Mouse (Mus musculus) layer of hippocampus, postnatal 25 days (tissue): ENCODE results near the gene Paqr8. TPM values are rescaled to one million over a fixed set of nuclear protein-coding genes. Genes with fewer than 3 reads are reported as not detected.

Source experiments
- DNase-seq, 2 experiments: peaks; one replicate each; pipeline ENCODE4 v3.0.0; 2022; ENCODE audit warnings: mixed read lengths in 2 of 2, low spot score in 1 of 2; ENCODE audit errors: extremely low spot score in 1 of 2
- total RNA-seq, 2 experiments: library from RNA; stranded (reverse); gene quantifications; 2 replicates each; pipeline ENCODE4 v1.2.3; 2021

Gene Paqr8
- 100 to 1,000 TPM; 110 to 153 TPM for total RNA-seq

DNA sequence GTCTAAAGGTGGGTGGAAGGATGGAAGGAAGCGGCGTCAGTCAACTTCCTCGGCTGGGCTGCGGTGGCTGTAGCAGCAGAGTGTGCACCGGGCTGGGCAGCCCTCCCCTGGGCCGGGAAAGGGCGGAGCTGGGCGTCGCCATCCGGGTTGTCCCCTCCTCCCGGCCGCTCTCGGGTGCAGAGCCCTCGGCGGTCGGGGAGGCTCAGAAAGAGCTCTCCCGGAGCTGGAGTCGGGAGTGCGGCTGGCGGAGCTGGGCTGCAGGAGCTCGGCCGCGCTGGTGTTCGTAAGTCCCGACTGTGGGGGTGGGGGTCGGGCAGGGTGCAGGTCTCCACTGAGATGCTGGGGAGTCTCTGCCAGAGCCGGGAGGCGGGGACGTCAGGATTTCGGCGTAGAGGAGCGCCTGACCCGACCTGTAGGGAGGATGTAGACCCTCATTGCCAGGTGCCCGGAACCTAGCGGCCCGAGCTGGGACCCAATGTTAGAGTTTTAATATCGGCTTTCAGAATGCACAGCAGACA is at the start of gene Paqr8:
Gene Paqr8, plus strand, starts transcription at position 203 of the 518 bp plus-strand sequence.
- peak; percentile 79 to 85 for DNase-seq

DNA sequence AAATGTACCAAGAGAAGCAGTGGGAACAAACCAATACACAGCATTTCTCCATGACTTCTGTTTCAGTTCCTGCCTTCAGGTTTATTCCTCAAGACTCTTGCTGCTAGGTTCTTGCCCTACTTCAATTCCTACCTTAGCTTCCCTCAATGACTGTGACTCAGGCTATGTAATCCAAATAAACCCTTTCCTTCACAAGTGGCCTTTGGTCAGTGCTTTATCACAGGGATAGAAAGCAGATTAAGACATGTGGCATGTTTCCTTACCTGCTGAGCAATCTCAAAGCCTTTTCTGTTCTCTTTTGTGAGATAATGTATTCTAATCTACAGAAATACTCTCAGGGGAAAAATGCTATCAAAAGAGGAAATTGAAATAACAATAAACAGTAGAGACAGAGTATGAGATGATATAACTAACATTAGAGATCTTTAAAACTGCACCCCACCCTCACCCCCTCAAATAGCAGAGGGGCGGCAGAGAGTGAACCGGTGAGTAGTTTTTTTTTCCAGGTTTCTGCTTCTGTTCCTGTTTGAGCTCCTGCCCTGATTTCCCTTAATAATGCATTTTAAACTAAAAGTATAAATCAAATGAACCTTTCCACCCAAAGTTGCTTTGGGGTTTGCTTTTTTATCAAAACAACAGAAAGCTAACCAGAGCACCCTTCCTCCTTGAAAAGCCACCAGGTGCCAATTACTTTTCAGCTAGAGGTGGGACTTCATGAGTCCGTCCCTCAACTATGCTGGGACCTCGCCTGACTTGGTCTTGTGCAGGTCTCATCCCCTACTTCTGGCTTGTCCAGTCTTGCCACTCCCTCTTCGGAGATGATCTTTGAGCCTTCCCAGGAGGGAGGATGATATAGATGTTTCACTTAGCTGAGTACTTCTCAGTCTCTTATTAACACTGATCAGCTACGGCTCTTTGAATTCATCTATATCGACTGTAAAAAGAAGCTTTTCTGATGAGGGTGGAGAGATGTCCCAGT is 33.2 kb upstream of the Paqr8 start:
- DNase-seq: no peak

DNA sequence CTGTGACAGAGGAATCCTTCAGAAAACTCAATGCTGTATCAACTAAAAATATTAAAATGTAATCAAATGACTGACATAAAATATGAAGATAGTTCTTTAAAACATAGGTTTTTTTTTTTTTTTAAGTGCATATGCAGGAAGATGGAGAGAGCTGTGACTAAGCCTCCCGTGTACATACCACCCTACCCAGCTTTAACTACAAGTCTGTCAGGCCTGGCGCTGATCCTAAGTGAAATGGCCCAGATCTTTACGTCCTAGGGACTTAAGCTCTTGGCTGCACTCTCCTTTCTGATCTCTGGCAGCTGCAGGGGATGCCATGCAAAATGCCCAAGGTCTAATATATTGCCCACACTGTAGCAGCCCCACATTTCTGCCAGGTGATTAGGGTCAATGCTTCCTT is 29.6 kb upstream of the Paqr8 start:
- no peak for DNase-seq

GRCm38 (mm10) chr1:20861865-20862264 is 28.5 kb upstream of the Paqr8 start:
- no peak for DNase-seq

DNA sequence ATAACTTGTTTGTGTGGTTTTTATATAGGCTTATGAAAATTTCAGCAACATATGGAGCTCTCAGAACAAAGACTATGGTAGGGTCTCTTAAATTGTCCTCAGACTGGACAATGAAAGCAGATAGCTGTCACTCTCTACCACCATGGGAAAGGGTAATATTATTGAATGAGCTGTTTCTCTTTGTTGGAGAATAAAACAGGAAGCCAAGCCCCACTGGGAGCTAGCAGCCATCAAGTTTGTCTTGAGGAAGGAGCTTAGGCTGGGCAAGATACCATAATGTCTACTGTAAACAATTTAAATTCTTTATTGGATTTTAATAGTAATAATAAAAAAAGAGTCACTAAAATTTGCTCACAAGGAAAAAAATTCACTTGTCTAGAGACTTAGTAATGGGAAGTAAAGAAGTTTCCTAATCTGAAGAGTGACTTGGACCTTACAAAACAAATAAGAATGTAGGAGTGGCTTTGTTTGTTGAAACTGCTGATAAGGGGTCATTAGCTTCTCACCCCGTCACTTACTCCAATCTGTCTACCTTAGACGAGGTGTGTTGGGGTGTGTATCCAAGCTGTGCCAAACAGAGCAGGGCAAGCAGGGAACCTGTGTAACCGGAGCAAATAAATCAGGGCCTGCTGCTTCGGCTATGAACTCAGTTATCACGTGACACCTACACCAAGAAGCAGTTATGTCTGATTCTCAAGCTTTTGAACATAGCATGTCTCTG is 26.8 kb upstream of the Paqr8 start:
- DNase-seq: no peak

DNA sequence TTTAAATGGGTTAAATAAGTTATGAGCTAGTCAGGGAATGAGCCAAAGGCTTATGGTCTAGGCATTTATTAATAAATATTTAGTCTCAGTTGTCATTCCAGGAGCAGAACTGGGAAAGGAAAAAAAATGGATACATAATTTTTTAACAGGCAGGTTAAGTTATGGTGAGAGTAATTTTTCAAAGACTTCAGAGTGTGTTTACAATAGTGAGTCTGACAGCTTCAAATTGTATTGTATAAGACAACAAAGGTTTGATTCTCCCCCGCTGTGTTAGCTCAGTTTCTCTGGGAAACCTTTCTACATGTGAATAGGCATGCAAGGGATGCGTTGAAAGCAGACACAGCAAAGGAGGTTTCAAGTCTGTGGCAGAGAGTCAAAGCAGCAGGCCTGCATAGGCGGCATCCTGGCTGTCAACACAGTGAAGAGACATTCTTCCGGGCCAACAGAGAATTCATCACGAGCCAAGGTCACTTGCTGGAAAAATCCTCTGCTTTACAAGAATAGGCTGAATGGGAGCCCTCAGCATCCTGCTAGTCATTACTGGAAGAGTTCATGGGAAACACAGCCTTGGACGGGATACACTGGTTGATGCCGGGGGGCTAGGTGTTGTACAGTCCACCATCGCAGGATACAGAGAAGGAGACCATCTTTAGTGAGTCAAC is 23.0 kb upstream of the Paqr8 start:
- no peak for DNase-seq

- DNase-seq: no peak
These were observed 22.4 kb upstream of the Paqr8 start for GRCm38 (mm10) chr1:20868036-20868435.

DNA sequence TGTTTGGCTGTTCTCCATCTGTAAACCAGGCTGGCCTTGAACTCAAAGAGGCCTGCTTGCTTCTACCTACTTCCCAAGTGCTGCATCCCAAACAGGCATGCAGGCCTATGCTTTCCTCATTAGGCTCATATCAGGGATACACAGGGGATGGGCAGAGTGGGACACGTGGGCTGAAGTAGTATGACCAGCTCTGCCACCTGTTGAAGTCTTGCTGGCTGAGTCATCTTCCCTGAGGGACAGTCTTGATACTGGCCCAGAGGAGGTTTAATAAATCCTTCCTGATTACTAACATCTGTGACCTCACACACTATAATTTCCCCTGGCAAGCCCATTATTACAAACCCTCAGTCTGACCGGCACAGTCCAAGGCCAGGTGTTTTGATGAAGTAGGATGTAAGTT is 19.5 kb upstream of the Paqr8 start:
- DNase-seq: no peak

- DNase-seq: no peak
These were observed 17.9 kb upstream of the Paqr8 start for GRCm38 (mm10) chr1:20872496-20872895.

GRCm38 (mm10) chr1:20874061-20874460 is 16.3 kb upstream of the Paqr8 start:
- no peak for DNase-seq

DNA sequence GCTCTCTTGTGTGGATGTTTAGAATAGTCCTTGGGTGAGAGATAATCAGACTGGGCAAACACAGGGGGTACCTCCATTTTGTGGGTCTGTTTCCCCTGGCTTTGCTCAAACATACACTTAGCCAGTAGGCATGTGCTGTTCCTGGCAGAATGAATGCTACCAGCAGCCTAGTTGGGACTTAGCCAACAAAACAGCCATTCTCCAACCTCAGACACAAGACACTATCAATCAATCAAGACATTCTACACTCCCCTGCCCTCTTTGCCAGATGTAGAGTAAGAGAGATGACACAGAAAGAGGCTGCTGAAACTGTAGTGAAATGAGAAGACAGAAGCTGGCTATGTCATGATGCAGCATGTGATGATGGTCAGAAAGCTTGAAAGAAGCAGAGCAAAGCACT is 13.1 kb upstream of the Paqr8 start:
- DNase-seq: no peak

- no peak for DNase-seq
These were observed 11.0 kb upstream of the Paqr8 start for GRCm38 (mm10) chr1:20879361-20879760.

GRCm38 (mm10) chr1:20883079-20883478 is 7.3 kb upstream of the Paqr8 start:
- DNase-seq: no peak

- DNase-seq: no peak
These were observed 566 bp upstream of the Paqr8 start for GRCm38 (mm10) chr1:20889677-20890403.

DNA sequence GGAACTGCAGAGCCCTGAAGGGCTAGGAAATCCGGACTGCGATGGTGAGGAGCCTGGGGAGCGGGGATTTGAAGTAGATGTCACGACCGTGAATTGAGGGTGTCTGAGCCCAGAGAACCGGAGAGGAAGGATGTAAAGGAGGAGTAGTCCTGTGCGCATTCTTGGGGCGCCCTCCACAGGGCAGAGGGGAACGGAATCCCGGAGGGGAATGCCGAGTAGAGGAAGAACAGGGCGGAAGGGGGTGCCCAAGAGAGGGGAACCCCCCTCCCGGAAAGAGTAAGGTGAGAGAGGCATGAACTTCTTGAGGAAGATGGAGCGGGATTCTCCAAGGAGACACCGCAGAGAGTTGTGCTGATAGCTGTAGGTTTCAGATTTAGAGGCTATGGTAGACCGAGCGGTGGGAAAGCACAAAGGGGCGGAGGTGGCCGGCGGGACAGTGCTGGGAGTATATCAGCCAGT is 564 bp downstream of the Paqr8 start:
- DNase-seq: peak in 1 of 2 experiments; percentile 65

GRCm38 (mm10) chr1:20893059-20893458 is 2.7 kb downstream of the Paqr8 start:
- no peak for DNase-seq

GRCm38 (mm10) chr1:20898391-20898790 is 8.0 kb downstream of the Paqr8 start:
- no peak for DNase-seq

DNA sequence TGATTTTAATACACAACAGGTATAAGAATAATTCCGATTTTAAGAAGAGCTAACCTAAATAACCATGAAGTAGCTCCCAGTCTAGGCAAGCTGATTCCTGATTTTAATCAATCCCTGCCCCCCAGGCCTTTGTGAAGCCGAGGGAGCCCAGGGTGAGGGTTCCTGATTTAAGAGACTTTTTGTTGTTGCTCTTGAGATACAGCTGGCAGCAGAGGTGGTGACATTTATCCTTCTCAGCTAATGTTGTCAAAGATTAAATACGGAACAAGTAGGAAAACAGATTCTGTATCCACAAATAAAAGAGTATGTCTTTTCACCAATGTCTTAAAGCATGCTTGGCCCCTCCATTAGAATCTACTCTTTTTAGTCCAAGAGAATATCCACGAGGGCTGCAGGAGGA is 9.9 kb downstream of the Paqr8 start:
- DNase-seq: no peak

DNA sequence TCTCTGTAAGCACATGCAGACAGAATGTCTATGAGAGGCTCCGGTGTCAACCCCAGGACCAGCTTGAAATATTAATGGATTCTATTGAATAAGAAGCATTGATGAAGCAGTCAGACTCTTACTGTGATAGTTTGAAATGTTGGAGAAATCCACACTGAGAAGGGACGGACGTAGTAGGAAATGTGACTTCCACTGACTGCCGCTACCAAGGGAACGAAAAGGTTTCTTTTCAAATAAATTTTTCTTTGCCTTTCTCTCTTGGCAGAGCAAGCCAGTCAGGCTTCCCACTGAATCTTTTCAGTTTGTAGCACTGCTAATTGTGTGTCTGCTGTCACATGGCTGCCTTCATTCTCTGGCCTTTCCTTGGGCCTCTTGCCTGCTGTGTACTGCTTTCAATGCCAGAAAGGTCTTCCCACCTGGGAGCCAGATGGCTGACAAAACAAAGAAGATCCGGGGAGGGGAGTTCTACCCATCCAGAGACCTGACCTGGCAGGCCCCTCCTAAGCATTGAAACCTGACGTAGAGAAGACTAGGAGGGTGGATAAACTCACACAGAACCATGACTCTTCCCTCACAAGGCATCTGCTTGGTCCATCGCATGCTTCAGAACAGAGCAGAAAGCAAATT is 15.2 kb downstream of the Paqr8 start:
- peak in 1 of 2 experiments; percentile 36 for DNase-seq

GRCm38 (mm10) chr1:20906128-20906515 is 15.7 kb downstream of the Paqr8 start:
- DNase-seq: peak; percentile 45 to 67
